Mouse (Mus musculus) megakaryocyte, adult 5-6 weeks (primary cell): ENCODE data around the gene Riok1. TPM values are rescaled to one million over a fixed set of nuclear protein-coding genes. Genes with fewer than 3 reads are reported as not detected.

ENCODE experiments used
- ATAC-seq: 2 replicates; pipeline ENCODE4 v1.8.0; 2016; ENCODE audit warnings: mild to moderate bottlenecking, inconsistent platforms; ENCODE audit not compliant: poor library complexity, severe bottlenecking
- total RNA-seq, 2 experiments: library from RNA; stranded (forward) in 1 of 2; stranded (reverse) in 1 of 2; fragments of 153-499, 151-499 nt in 1 of 2; fragments of 221-1000, 200-1000 nt in 1 of 2; gene quantifications; 2 replicates each; pipeline versions ENCODE4 v1.2.3 to v1.2.4; 2015 to 2017

The Riok1 gene
- total RNA-seq (2015), result 38.3 and 42.2 TPM in 2 replicates
- 85.5 and 96.3 TPM in 2 replicates for total RNA-seq (2017)

- peak; percentile 77 for ATAC-seq
Measured at GRCm38 (mm10) chr13:38036343-38037043, at the start of gene Riok1. TSS of gene Riok1 (plus strand) at chr13:38036995.

GRCm38 (mm10) chr13:37989701-37990100, 47.1 kb upstream of the Riok1 start:
- no peak for ATAC-seq

- no peak for ATAC-seq
Measured at GRCm38 (mm10) chr13:37992638-37993371, 44.0 kb upstream of the Riok1 start.

- no peak for ATAC-seq
Measured at GRCm38 (mm10) chr13:37993376-37993703, 43.5 kb upstream of the Riok1 start.

GRCm38 (mm10) chr13:37993704-37994404, 42.9 kb upstream of the Riok1 start, which contains the start of gene Ssr1:
TSS of gene Ssr1 (minus strand) at chr13:37994217.
- peak; percentile 99 for ATAC-seq

- ATAC-seq, result no peak
Measured at GRCm38 (mm10) chr13:37994405-37994749, 42.4 kb upstream of the Riok1 start.

GRCm38 (mm10) chr13:37999713-38000112, 37.1 kb upstream of the Riok1 start:
- no peak for ATAC-seq

GRCm38 (mm10) chr13:38002461-38002860, 34.3 kb upstream of the Riok1 start:
- no peak for ATAC-seq

GRCm38 (mm10) chr13:38007972-38008371, 28.8 kb upstream of the Riok1 start:
- ATAC-seq, result no peak

GRCm38 (mm10) chr13:38009721-38010408, 26.9 kb upstream of the Riok1 start:
- peak; percentile 96 for ATAC-seq

GRCm38 (mm10) chr13:38010444-38010910, 26.3 kb upstream of the Riok1 start:
- ATAC-seq, result peak; percentile 91

GRCm38 (mm10) chr13:38012436-38012835, 24.4 kb upstream of the Riok1 start:
- ATAC-seq, result no peak

GRCm38 (mm10) chr13:38015591-38015990, 21.2 kb upstream of the Riok1 start:
- ATAC-seq, result no peak

GRCm38 (mm10) chr13:38018791-38019190, 18.0 kb upstream of the Riok1 start:
- ATAC-seq, result no peak

GRCm38 (mm10) chr13:38025874-38026273, 10.9 kb upstream of the Riok1 start:
- no peak for ATAC-seq

- peak; percentile 80 for ATAC-seq
Measured at GRCm38 (mm10) chr13:38027618-38028248, 9.1 kb upstream of the Riok1 start.

- no peak for ATAC-seq
Measured at GRCm38 (mm10) chr13:38028407-38028806, 8.4 kb upstream of the Riok1 start.

- peak; percentile 97 for ATAC-seq
Measured at GRCm38 (mm10) chr13:38037044-38037687, 371 bp downstream of the Riok1 start, which contains the start of gene Cage1. TSS of gene Cage1 (minus strand) at chr13:38037069.

GRCm38 (mm10) chr13:38037811-38038210, 1.0 kb downstream of the Riok1 start:
- 0 out of 2 replicates have a peak, but pooled peaks have one; percentile 13 for ATAC-seq

- peak; percentile 51 for ATAC-seq
Measured at GRCm38 (mm10) chr13:38049888-38050287, 13.1 kb downstream of the Riok1 start.
